ENCODE assay signal across 20 mouse cellular contexts in the genomic region with DNA sequence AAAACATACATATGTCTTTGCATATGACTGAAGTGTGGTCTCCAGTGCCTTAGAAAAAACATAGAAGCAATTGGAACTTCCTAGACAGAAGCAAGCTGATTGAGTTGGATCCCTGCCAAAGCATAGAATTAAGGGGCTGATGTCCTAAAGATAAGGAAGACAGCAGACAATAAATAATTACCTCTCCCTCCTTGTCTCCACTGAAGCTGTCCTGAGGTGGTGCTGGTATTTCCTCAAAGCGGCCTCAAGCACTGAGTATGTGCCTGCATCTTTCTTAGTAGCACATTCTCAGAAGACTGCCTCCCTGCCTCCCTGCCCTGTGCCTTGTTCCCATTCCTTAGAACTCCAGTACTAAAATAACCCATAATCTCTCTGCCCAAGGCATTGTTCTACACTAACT. TPM values are rescaled to one million over a fixed set of nuclear protein-coding genes. Genes with fewer than 3 reads are reported as not detected.
"Had no signal": no experiment of that assay in that cellular context is flagged by ENCODE, and none has a peak within 500 bp of the region (broad histone marks: within the 10 kb centered on the region; RNA-seq: fewer than 3 reads in every experiment).

No protein-coding gene starts in this region.

- H3K4me3 ChIP-seq: kidney, embryonic 15.5 days; left cerebral cortex, adult 2 months; midbrain, embryonic 13.5 days; stomach, embryonic 15.5 days had no signal

- ATAC-seq: intestine, postnatal 0 days; liver, postnatal 0 days; lung, postnatal 0 days; midbrain, embryonic 13.5 days had no signal

- DNase-seq: kidney, adult 8-10 months; kidney, postnatal 10 days; kidney, postnatal 36 days; layer of hippocampus, postnatal 36 days; liver, postnatal 0 days; lung, embryonic 14.5 days; right cerebral cortex, adult 18-20 months; right cerebral cortex, postnatal 14 days; right cerebral cortex, postnatal 4 days; thymus, postnatal 25 days had no signal

- H3K36me3 ChIP-seq: kidney, embryonic 15.5 days; midbrain, embryonic 13.5 days; stomach, embryonic 15.5 days had no signal

- H3K4me1 ChIP-seq: kidney, embryonic 15.5 days; midbrain, embryonic 13.5 days; stomach, embryonic 15.5 days had no signal

- H3K9ac ChIP-seq: kidney, embryonic 15.5 days; liver, embryonic 14.5 days; liver, postnatal 0 days; lung, embryonic 14.5 days; midbrain, embryonic 13.5 days; stomach, embryonic 15.5 days had no signal

- H3K4me2 ChIP-seq: kidney, embryonic 15.5 days; lung, embryonic 14.5 days; midbrain, embryonic 13.5 days; stomach, embryonic 15.5 days had no signal

- H3K27ac ChIP-seq: kidney, embryonic 15.5 days; left cerebral cortex, adult 2 months; liver, embryonic 14.5 days; macrophage; midbrain, embryonic 13.5 days; stomach, embryonic 15.5 days had no signal

- H3K9me3 ChIP-seq: kidney, embryonic 15.5 days; midbrain, embryonic 13.5 days; stomach, embryonic 15.5 days had no signal

- H3K27me3 ChIP-seq: kidney, embryonic 15.5 days; midbrain, embryonic 13.5 days; stomach, embryonic 15.5 days had no signal

RNA-seq across cellular contexts. Expression of gene March11, which starts 15.6 kb away (rescaled TPM):
- polyA plus RNA-seq: intestine, postnatal 0 days; liver, adult 2 months; liver, embryonic 14.5 days; liver, postnatal 0 days; lung, postnatal 0 days; macrophage; thymus, postnatal 0 days had no signal
